Mouse (Mus musculus) megakaryocyte, embryonic 14.5 days (primary cell): Measurements from ENCODE around the gene Fbxw8.

Experiments used
- FLI1 ChIP-seq: IDR thresholded peaks from 2 replicates; pipeline ENCODE4 v1.6.1; 2012; ENCODE audit warnings: low read length, inconsistent platforms, mixed read lengths
- GATA1 ChIP-seq: IDR thresholded peaks from 3 replicates; pipeline ENCODE4 v1.6.1; 2012; ENCODE audit warnings: mixed read lengths, low read length, inconsistent platforms, borderline replicate concordance

- TF ChIP-seq FLI1 (no peak), GATA1 (no peak)
Observed at GRCm38 (mm10) chr5:118160691-118161090, 5.4 kb upstream of the Fbxw8 start.
